Mouse (Mus musculus): ENCODE results near the gene Cyp2j13.

DNA sequence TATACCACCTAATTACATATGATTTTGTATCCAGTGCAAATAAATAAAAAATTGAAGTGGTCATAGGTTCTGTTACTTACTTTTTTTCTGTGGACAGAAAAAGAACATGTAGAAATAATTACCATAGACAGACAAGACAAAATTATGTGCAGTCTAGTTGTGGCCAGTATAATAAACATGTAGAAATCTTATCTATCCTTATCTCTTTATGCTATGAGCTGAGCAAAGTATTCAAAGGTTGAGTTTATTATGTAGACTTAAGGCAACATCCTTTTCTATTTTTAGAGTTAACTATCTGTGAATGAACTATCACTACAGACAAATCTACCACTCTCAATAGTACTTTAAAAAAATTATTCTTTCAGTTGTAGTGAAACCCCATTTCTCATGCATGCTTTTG, 962 bp upstream of the Cyp2j13 start:
- TF ChIP-seq CTCF (IDR thresholded peaks at IDR 0.05 in 2 of 3, conservative IDR thresholded peaks at IDR 0.05 in 1 of 3; ENCODE audit: control insufficient read depth in 1 of 3, insufficient read depth in 1 of 3, low read depth in 2 of 3, low read length in 3 of 3, poor library complexity in 1 of 3, severe bottlenecking in 1 of 3) (no peak), SMC3 (IDR thresholded peaks at IDR 0.05; ENCODE audit: low read depth, low read length) (no peak), CHD2 (IDR thresholded peaks at IDR 0.05; ENCODE audit: low read length) (no peak), MYC (IDR thresholded peaks at IDR 0.05; ENCODE audit: low read depth, low read length) (no peak), UBTF (IDR thresholded peaks at IDR 0.05; ENCODE audit: borderline replicate concordance, insufficient read depth, low read depth, low read length) (no peak)

Measured in MEL (cell line).